Mouse (Mus musculus) layer of hippocampus, adult 2 months (tissue): ENCODE measurements at regions not wholly inside any gene's neighbourhood (a gene's known extent, or its start where the extent isn't known, plus 50 kb on each side); places are given as distances from the start of the nearest gene placed in this dataset.

ENCODE experiments used
- DNase-seq, 2 experiments: peaks; one replicate each; pipeline ENCODE4 v3.0.0; 2022; ENCODE audit warnings: low spot score in 2 of 2
- H3K27ac ChIP-seq: fragments of 200-600 bp; 2 replicates; pipeline ENCODE4 v1.8.1; 2022
- H3K4me3 ChIP-seq: fragments of 200-600 bp; 2 replicates; pipeline ENCODE4 v1.8.1; 2022; ENCODE audit warnings: mild to moderate bottlenecking
- CTCF ChIP-seq: fragments of 200-600 bp; conservative IDR thresholded peaks from 2 replicates; pipeline ENCODE4 v1.8.1; 2022; ENCODE audit warnings: antibody characterized with exemption, mild to moderate bottlenecking, moderate library complexity

DNA sequence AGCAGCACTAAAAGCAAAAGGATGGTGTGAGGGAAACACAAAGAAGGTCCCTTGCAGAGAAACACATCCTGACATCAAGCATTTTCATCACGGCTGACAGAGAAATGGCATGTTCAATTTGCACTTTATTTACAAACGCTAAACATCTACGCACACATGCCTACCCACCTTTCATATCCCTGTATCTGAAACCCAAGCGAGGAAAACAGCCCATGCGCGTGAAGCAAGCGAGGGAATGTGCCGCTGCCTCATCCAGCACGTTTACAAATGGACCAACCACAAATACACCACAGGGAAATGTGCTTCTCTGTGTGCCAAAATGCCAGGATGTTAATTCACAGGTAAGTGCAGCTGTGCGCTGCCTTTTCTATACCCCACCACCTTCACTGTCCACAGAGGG, 399.7 kb upstream of the Pou3f3 start:
- H3K27ac ChIP-seq: no peak overlapping the region
- no peak overlapping the region; the same call in 1 of the 2 replicates for H3K4me3 ChIP-seq
- DNase-seq: no peak
- no peak for TF ChIP-seq CTCF

DNA sequence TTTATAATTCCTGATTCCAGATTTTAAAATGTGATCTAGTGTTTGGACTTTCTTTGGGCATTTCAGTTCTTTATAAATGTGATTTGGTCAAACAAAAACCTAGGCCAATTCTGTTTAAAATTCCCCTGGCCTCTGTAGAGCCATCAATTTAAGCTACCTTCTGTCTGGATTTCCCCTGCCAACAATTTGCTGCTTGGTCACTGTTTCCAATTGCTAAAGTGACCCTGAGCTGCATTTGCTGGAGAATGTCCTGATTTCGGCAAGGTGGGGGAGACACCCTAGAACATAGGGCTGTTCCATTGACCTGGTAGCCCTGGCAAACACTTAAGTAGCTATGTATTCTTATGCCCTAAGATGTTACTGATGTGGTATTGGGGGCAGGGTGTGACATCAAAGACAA, 386.3 kb upstream of the Pou3f3 start:
- no peak overlapping the region for H3K27ac ChIP-seq
- DNase-seq: no peak
- TF ChIP-seq CTCF: no peak
- no peak overlapping the region for H3K4me3 ChIP-seq

DNA sequence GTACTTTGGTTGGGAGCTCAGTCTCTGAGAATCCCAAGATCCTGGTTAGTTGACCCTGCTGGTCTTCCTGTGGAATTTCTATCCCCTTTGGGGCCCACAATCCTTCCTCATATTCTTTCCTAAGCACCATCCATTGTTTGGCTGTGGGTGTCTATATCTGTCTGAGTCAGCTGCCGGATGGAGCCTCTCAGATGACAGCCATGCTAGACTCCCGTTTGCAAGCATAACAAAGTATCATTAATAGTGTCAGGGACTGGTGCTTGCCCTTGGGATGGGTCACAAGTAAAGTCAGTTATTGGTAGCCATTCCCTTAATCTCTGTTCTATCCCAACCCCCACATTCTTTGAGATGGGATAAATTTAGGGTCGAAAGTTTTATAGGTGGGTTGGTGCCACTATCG, 382.1 kb upstream of the Pou3f3 start:
- no peak overlapping the region for H3K4me3 ChIP-seq
- no peak for TF ChIP-seq CTCF
- no peak for DNase-seq
- no peak overlapping the region for H3K27ac ChIP-seq

DNA sequence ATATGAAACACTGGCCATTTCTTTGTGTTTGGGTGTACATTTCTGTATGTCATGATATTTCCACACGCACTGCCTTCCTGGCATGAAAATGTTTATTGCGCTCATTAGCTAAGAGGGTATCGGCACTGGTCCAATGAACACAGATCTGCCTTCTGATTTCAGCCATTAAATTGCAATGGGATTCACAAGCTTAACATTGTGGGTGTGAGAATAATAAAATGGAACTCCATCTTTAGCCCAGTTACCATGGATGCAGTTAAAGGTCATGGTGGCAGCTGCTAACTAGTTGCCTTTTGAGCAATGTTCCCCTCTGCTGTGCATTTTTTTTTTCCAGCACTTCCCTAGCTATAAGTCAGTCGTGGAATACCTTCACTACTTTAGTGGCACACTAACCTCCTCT, 343.7 kb upstream of the Pou3f3 start:
- no peak for TF ChIP-seq CTCF
- H3K27ac ChIP-seq: 0 out of 2 replicates have a peak overlapping the region, but pooled peaks have one; percentile 2
- H3K4me3 ChIP-seq: peak overlapping the region; percentile 19; the same call in 1 of the 2 replicates
- DNase-seq: peak in 1 of 2 experiments; percentile 18

GRCm38 (mm10) chr1:42352389-42352788, 343.2 kb upstream of the Pou3f3 start:
- TF ChIP-seq CTCF: no peak
- Histone ChIP-seq H3K4me3 (peak overlapping the region; percentile 19; the same call in 1 of the 2 replicates), H3K27ac (0 out of 2 replicates have a peak overlapping the region, but pooled peaks have one; percentile 2)
- DNase-seq: no peak

GRCm38 (mm10) chr1:42353096-42353495, 342.5 kb upstream of the Pou3f3 start:
- DNase-seq: no peak
- no peak for TF ChIP-seq CTCF
- Histone ChIP-seq H3K27ac (no peak overlapping the region), H3K4me3 (0 out of 2 replicates have a peak overlapping the region, but pooled peaks have one; percentile 19)

- Histone ChIP-seq H3K27ac (no peak overlapping the region), H3K4me3 (no peak overlapping the region)
- TF ChIP-seq CTCF: no peak
- no peak for DNase-seq
These were observed 341.5 kb upstream of the Pou3f3 start for GRCm38 (mm10) chr1:42354020-42354419.

DNA sequence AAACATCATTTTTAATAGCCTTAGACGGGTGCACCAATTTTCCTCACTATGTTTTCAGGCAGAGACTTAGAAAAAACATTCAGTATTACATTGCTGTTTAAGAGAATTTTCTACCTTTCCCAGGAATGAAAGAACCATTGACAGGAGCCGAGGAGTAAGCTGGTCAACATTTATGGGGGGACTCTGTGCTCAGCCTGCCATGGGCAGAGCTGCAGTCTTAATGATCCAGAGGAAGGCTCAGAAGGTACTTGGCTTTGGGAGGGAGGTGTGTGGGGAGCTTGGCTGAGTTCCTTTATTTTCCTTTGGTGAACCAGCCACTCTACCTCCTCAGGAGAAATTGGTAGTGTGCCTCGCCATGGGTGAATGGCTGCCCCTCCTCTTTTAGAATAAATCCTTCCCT, 333.1 kb upstream of the Pou3f3 start:
- Histone ChIP-seq H3K4me3 (no peak overlapping the region), H3K27ac (no peak overlapping the region)
- DNase-seq: no peak
- TF ChIP-seq CTCF: no peak

- Histone ChIP-seq H3K4me3 (no peak overlapping the region), H3K27ac (no peak overlapping the region)
- no peak for DNase-seq
- TF ChIP-seq CTCF: no peak
These were observed 329.8 kb upstream of the Pou3f3 start for GRCm38 (mm10) chr1:42365648-42366324.

DNA sequence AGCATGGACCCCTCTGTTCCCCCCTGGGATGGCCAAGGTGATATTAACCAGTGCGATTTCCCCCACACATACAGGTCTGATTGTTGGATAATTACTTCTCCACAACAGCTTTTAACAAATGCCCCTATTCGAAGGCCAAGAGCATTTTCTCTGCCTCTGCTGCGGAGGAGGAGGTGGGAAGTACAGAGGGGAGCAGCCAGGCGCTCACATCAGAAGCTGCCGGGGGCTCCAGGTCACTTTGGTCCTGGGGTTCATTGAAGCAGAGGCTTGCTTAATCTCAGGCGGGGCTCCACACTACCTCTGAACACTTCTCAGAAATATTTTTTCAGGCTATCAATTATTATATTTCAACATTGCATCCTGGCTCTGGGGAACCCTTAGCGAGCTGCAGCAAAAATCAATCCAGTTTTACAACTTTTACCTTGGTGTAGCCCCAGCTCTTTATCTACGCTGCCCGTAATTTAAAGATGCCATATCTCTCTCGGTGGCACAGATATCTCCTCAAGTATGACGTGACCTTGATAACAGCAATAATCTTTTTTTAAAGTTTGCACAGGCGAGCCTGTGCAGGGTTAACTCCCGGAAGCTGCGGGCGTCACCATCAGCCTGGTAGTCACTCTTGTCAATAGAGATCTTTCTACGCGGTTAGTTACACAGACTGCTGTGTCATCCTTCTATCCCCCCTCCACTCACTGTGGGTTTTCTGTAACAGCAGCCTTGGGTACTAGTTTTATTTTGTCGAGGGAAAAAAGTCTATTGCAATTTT, 307.5 kb upstream of the Pou3f3 start:
- Histone ChIP-seq H3K4me3 (no peak overlapping the region), H3K27ac (no peak overlapping the region)
- DNase-seq: no peak
- no peak for TF ChIP-seq CTCF

DNA sequence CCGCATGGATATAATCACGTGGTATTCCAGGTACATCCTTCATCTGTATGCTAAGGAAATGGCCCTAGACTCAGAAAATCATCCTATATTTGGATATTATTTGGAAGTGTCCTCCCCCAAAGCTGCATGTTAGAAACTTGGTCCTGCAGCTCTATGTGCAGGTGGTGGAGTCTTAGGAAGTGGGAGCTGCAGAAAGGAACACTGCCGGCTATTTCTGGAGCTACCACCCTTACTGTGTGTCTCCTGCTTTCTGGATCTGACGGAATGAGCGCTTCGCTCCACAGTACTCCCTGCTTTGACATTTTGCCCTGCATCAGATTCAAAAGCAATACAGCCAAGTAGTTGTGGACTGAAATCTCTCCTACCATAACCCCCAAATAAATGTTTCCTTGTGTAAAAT, 306.8 kb upstream of the Pou3f3 start:
- Histone ChIP-seq H3K4me3 (no peak overlapping the region), H3K27ac (no peak overlapping the region)
- no peak for TF ChIP-seq CTCF
- no peak for DNase-seq

DNA sequence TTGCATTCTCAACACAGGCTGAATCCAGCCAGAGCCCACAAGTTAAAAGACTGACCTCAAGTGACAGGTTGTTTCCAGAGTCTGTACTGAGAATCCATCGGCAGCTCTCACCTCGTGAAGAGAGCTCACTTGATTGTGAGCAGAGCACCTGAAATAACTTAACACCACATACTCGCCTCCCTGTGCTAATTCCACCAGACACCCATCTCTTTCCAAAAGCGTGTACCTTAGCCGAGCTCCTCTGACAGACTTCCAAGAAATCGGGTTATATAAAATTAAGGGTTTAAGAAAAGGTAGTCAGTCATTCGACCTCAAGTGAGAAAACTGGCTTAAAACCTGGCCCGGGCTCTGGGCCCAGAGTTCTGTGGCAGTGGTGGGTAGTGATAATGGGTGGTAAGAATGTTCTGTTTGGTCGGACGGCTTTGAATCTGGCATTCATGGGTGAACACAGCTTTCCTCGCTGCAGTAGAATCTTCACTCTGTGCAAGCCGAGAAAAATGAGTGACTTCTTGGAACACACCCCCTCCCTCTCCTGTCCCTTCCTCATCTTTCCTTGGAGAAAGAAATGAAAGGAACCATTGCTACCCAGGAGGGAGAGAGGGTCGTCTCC, 299.8 kb upstream of the Pou3f3 start:
- H3K27ac ChIP-seq: no peak overlapping the region
- no peak for DNase-seq
- no peak for TF ChIP-seq CTCF
- no peak overlapping the region for H3K4me3 ChIP-seq

- H3K4me3 ChIP-seq: no peak overlapping the region
- no peak overlapping the region for H3K27ac ChIP-seq
These were observed 297.0 kb upstream of the Pou3f3 start for GRCm38 (mm10) chr1:42398461-42399154.

More at GRCm38 (mm10) chr1:42398461-42399154, 297.0 kb upstream of the Pou3f3 start:
- DNase-seq: no peak
- TF ChIP-seq CTCF: no peak
